Comparison of ENCODE assay signal across 18 mouse cellular contexts in the genomic region with DNA sequence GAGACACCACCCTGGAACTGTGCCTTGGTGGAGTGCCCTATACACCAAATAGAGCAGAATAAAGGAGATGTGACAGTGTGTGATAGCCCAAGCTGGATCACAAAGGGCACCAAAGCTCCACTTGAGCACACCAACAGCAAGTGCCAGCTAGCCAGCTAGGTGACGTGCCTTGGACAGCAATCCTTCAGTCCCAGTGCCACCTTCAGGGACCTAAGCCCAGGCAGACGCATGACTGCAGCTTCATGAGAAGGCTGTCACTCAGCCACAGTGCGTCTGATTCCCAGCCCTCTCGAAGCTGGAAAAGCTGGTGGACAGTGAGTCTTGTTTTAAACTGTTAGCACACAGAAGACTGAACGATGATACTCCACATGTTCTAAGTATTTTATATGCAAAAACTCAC.
A peak's percentile ranks its signal among the peaks of the same experiment; 100 is the strongest.
DNase-seq lines count a peak whose midpoint lies in the region; TF ChIP-seq lines count a peak whose summit lies in the region.
"Had no signal": no experiment of that assay in that cellular context is flagged by ENCODE, and none has a peak within 500 bp of the region (broad histone marks: within the 10 kb centered on the region; RNA-seq: fewer than 3 reads in every experiment).

No protein-coding gene starts in this region.

- 56% methylated on average over 5 of the region's 5 CpGs for WGBS in heart, adult 2 months

- TF ChIP-seq POLR2A in heart, adult 2 months (IDR thresholded peaks at IDR 0.05; ENCODE audit: insufficient read depth, low read depth, low read length), result no peak

- peak overlapping the region; percentile 81 for H3K27ac ChIP-seq in gastrocnemius, adult 2 months
- peak overlapping the region; percentile 36 for H3K27ac ChIP-seq in heart, adult 2 months
- peak overlapping the region; percentile 98 for H3K27ac ChIP-seq in brown adipose tissue, adult 24 weeks (replicated peaks; ENCODE audit: low read depth, low read length)
- H3K27ac ChIP-seq: embryonic facial prominence, embryonic 15.5 days; forebrain, embryonic 10.5 days; hindbrain, embryonic 10.5 days; hindbrain, embryonic 14.5 days; intestine, embryonic 15.5 days had no signal

- no peak overlapping the region for H3K9ac ChIP-seq in heart, adult 2 months (ENCODE audit: low read depth, low read length)
- H3K9ac ChIP-seq: embryonic facial prominence, embryonic 15.5 days; hindbrain, embryonic 14.5 days; intestine, embryonic 15.5 days had no signal

- H3K4me3 ChIP-seq in gastrocnemius, adult 2 months, result no peak overlapping the region
- H3K4me3 ChIP-seq in heart, adult 2 months, result no peak overlapping the region
- H3K4me3 ChIP-seq in brown adipose tissue, adult 24 weeks (ENCODE audit: insufficient read depth, low read depth, low read length), result no peak overlapping the region
- H3K4me3 ChIP-seq: embryonic facial prominence, embryonic 15.5 days; erythroblast, embryonic 14.5 days; forebrain, embryonic 10.5 days; hindbrain, embryonic 10.5 days; intestine, embryonic 15.5 days had no signal

- no peak for TF ChIP-seq CTCF in gastrocnemius, adult 2 months (IDR thresholded peaks at IDR 0.05)
- no peak for TF ChIP-seq CTCF in heart, adult 2 months (IDR thresholded peaks at IDR 0.05)

- no peaks in the 10 kb centered on the region for H3K36me3 ChIP-seq in heart, adult 2 months (ENCODE audit: control insufficient read depth, insufficient read depth, low read length)
- H3K36me3 ChIP-seq: embryonic facial prominence, embryonic 15.5 days; forebrain, embryonic 10.5 days; hindbrain, embryonic 10.5 days; intestine, embryonic 15.5 days had no signal

- H3K27me3 ChIP-seq in heart, adult 2 months (ENCODE audit: control insufficient read depth, insufficient read depth, low read length), result no peaks in the 10 kb centered on the region
- H3K27me3 ChIP-seq: CH12.LX; embryonic facial prominence, embryonic 15.5 days; intestine, embryonic 15.5 days; Patski had no signal

- H3K79me2 ChIP-seq in heart, adult 2 months (replicated peaks; ENCODE audit: control insufficient read depth, insufficient read depth, low read length), result no peaks in the 10 kb centered on the region

- intact Hi-C loops in gastrocnemius, adult 2 months (cut with DNase I), result no loop called here
- intact Hi-C loops in heart, adult 2 months (cut with DNase I), result no loop called here
- intact Hi-C loops in heart, postnatal 14 days (cut with DNase I), result no loop called here

- peaks cover 12% of the 10 kb centered on the region for H3K4me1 ChIP-seq in heart, adult 2 months (ENCODE audit: control insufficient read depth, insufficient read depth, low read length)
- H3K4me1 ChIP-seq in brown adipose tissue, adult 24 weeks (ENCODE audit: control insufficient read depth, insufficient read depth, insufficient read length, low read length), result peaks cover 15% of the 10 kb centered on the region

- DNase-seq in gastrocnemius, adult 2 months, result peak; percentile 71
- DNase-seq in gastrocnemius, postnatal 4 days (ENCODE audit: low spot score in 2 of 2), result no peak
- peak in 1 of 2 experiments; percentile 30 for DNase-seq in heart, adult 2 months
- no peak for DNase-seq in heart, postnatal 14 days
- no peak for DNase-seq in embryo, embryonic 11 days
- DNase-seq: adrenal gland, adult 8-10 months; cerebellum, adult 2 months; cerebellum, postnatal 10 days; kidney, adult 18-20 months had no signal

- 0 out of 2 replicates have a peak, but pooled peaks have one; percentile 51 for TF ChIP-seq EP300 in heart, adult 2 months (IDR thresholded peaks at IDR 0.05; ENCODE audit: insufficient read depth, low read depth, low read length)

Comparison
In these comparisons a context has a peak if more than half of its experiments do, and no peak if none do; other contexts are left out.
1. H3K27ac ChIP-seq: peak in every context shown above with its lines; median percentile 98 in brown adipose tissue, adult 24 weeks; 81 in gastrocnemius, adult 2 months; 36 in heart, adult 2 months.